Mouse (Mus musculus): ENCODE measurements around the gene Eras.
"Not testable (repeated sequence)": the region's sequence is repeated elsewhere in the genome, so short reads cannot be mapped to it uniquely, and the experiment has no call there.

- TF ChIP-seq CTCF (IDR thresholded peaks at IDR 0.05; ENCODE audit: low read depth, low read length); POLR2A (IDR thresholded peaks at IDR 0.05; ENCODE audit: extremely low read depth, insufficient read depth, low read length): not testable (repeated sequence)
Observed at GRCm38 (mm10) chrX:7917960-7918359, 10.4 kb downstream of the Eras start.

All from liver, adult 2 months (tissue).